Mouse (Mus musculus): ENCODE data around the gene Spint5.
A peak's percentile ranks its signal among the peaks of the same experiment; 100 is the strongest.

Spint5 gene

GRCm38 (mm10) chr2:164737377-164738090, 22.4 kb downstream of the Spint5 start:
- no peak for DNase-seq (ENCODE audit: low spot score in 2 of 2)

GRCm38 (mm10) chr2:164739876-164740275, 24.8 kb downstream of the Spint5 start:
- no peak for DNase-seq (ENCODE audit: low spot score in 2 of 2)

- no peak for DNase-seq (ENCODE audit: low spot score in 2 of 2)
Observed at GRCm38 (mm10) chr2:164744987-164745386, 29.9 kb downstream of the Spint5 start.

- DNase-seq (ENCODE audit: low spot score in 2 of 2): peak; percentile 86 to 94
Observed at GRCm38 (mm10) chr2:164745843-164746479, 30.9 kb downstream of the Spint5 start, which contains the start of the genes Wfdc3 and Dnttip1. Gene Wfdc3, minus strand, starts transcription at chr2:164745931. Gene Dnttip1, plus strand, starts transcription at chr2:164745983.

GRCm38 (mm10) chr2:164746693-164747092, 31.6 kb downstream of the Spint5 start:
- no peak for DNase-seq (ENCODE audit: low spot score in 2 of 2)

- no peak for DNase-seq (ENCODE audit: low spot score in 2 of 2)
Observed at GRCm38 (mm10) chr2:164748191-164748590, 33.1 kb downstream of the Spint5 start.

- no peak for DNase-seq (ENCODE audit: low spot score in 2 of 2)
Observed at GRCm38 (mm10) chr2:164748991-164749390, 33.9 kb downstream of the Spint5 start.

- no peak for DNase-seq (ENCODE audit: low spot score in 2 of 2)
Observed at GRCm38 (mm10) chr2:164752454-164752853, 37.3 kb downstream of the Spint5 start.

- no peak for DNase-seq (ENCODE audit: low spot score in 2 of 2)
Observed at GRCm38 (mm10) chr2:164754105-164754504, 39.0 kb downstream of the Spint5 start.

- DNase-seq (ENCODE audit: low spot score in 2 of 2): no peak
Observed at GRCm38 (mm10) chr2:164754800-164755199, 39.7 kb downstream of the Spint5 start.

- DNase-seq (ENCODE audit: low spot score in 2 of 2): no peak
Observed at GRCm38 (mm10) chr2:164757841-164758240, 42.7 kb downstream of the Spint5 start.

GRCm38 (mm10) chr2:164758692-164759091, 43.6 kb downstream of the Spint5 start:
- no peak for DNase-seq (ENCODE audit: low spot score in 2 of 2)

GRCm38 (mm10) chr2:164760059-164760833, 45.1 kb downstream of the Spint5 start:
- DNase-seq (ENCODE audit: low spot score in 2 of 2): no peak

- no peak for DNase-seq (ENCODE audit: low spot score in 2 of 2)
Observed at GRCm38 (mm10) chr2:164761502-164761901, 46.4 kb downstream of the Spint5 start.

- no peak for DNase-seq (ENCODE audit: low spot score in 2 of 2)
Observed at GRCm38 (mm10) chr2:164761971-164762370, 46.9 kb downstream of the Spint5 start.

- no peak for DNase-seq (ENCODE audit: low spot score in 2 of 2)
Observed at GRCm38 (mm10) chr2:164762593-164762992, 47.5 kb downstream of the Spint5 start.

GRCm38 (mm10) chr2:164765841-164766240, 50.7 kb downstream of the Spint5 start:
- DNase-seq (ENCODE audit: low spot score in 2 of 2): no peak

Data from frontal cortex, postnatal 14 days (tissue).